Mouse (Mus musculus): ENCODE measurements around the gene Fhl2. TPM values are rescaled to one million over a fixed set of nuclear protein-coding genes. Genes with fewer than 3 reads are reported as not detected.

The Fhl2 gene
- polyA plus RNA-seq, 1 experiment from 2014 or later = 29.0 TPM

GRCm38 (mm10) chr1:43091306-43092055 is 105.3 kb downstream of the Fhl2 start:
- H3K4me3 ChIP-seq (ENCODE audit: low read depth, low read length) = peak overlapping the region; percentile 77
- WGBS = 47% methylated on average over 13 of the region's 13 CpGs
- H3K9ac ChIP-seq (replicated peaks; ENCODE audit: low read depth, low read length) = peak overlapping the region; percentile 94
- no peaks in the 10 kb centered on the region for H3K9me3 ChIP-seq (ENCODE audit: control insufficient read depth, low read length)
- peak; percentile 16; the same call in 1 of the 2 replicates for ATAC-seq (ENCODE audit: low read depth)
- H3K27ac ChIP-seq (ENCODE audit: low read depth, low read length) = no peak overlapping the region; the same call in 1 of the 2 replicates
- peaks cover 15% of the 10 kb centered on the region; the same call in 1 of the 2 replicates for H3K4me1 ChIP-seq (ENCODE audit: control insufficient read depth, insufficient read depth, low read length)
- no peaks in the 10 kb centered on the region for H3K36me3 ChIP-seq (ENCODE audit: control insufficient read depth, insufficient read depth, low read length)
- H3K4me2 ChIP-seq (ENCODE audit: low read depth, low read length) = peak overlapping the region; percentile 79
- no peaks in the 10 kb centered on the region for H3K27me3 ChIP-seq (ENCODE audit: control insufficient read depth, insufficient read depth, low read length)

- Histone ChIP-seq H3K27me3 (ENCODE audit: control insufficient read depth, insufficient read depth, low read length) (no peaks in the 10 kb centered on the region), H3K9ac (replicated peaks; ENCODE audit: low read depth, low read length) (no peak overlapping the region), H3K4me3 (ENCODE audit: low read depth, low read length) (no peak overlapping the region), H3K4me1 (ENCODE audit: control insufficient read depth, insufficient read depth, low read length) (peaks cover 15% of the 10 kb centered on the region; the same call in 1 of the 2 replicates), H3K36me3 (ENCODE audit: control insufficient read depth, insufficient read depth, low read length) (no peaks in the 10 kb centered on the region), H3K9me3 (ENCODE audit: control insufficient read depth, low read length) (no peaks in the 10 kb centered on the region), H3K27ac (ENCODE audit: low read depth, low read length) (no peak overlapping the region), H3K4me2 (ENCODE audit: low read depth, low read length) (no peak overlapping the region)
- no peak for ATAC-seq (ENCODE audit: low read depth)
- WGBS = 73% methylated on average over 1 of the region's 1 CpGs
Observed at GRCm38 (mm10) chr1:43090418-43090817, 106.4 kb downstream of the Fhl2 start.

- H3K4me2 ChIP-seq (ENCODE audit: low read depth, low read length) = no peak overlapping the region
- H3K27me3 ChIP-seq (ENCODE audit: control insufficient read depth, insufficient read depth, low read length) = no peaks in the 10 kb centered on the region
- no peak for ATAC-seq (ENCODE audit: low read depth)
- H3K9me3 ChIP-seq (ENCODE audit: control insufficient read depth, low read length) = no peaks in the 10 kb centered on the region
- no peak overlapping the region for H3K9ac ChIP-seq (replicated peaks; ENCODE audit: low read depth, low read length)
- no peaks in the 10 kb centered on the region for H3K36me3 ChIP-seq (ENCODE audit: control insufficient read depth, insufficient read depth, low read length)
- 92% methylated on average over 5 of the region's 5 CpGs for WGBS
- H3K4me3 ChIP-seq (ENCODE audit: low read depth, low read length) = no peak overlapping the region
- H3K27ac ChIP-seq (ENCODE audit: low read depth, low read length) = no peak overlapping the region
- H3K4me1 ChIP-seq (ENCODE audit: control insufficient read depth, insufficient read depth, low read length) = no peaks in the 10 kb centered on the region
Observed at GRCm38 (mm10) chr1:43082946-43083345, 113.8 kb downstream of the Fhl2 start.

- no peak overlapping the region for H3K4me3 ChIP-seq (ENCODE audit: low read depth, low read length)
- ATAC-seq (ENCODE audit: low read depth) = no peak
- WGBS = 87% methylated on average over 2 of the region's 2 CpGs
- no peaks in the 10 kb centered on the region for H3K4me1 ChIP-seq (ENCODE audit: control insufficient read depth, insufficient read depth, low read length)
- H3K4me2 ChIP-seq (ENCODE audit: low read depth, low read length) = no peak overlapping the region
- H3K9ac ChIP-seq (replicated peaks; ENCODE audit: low read depth, low read length) = no peak overlapping the region
- H3K36me3 ChIP-seq (ENCODE audit: control insufficient read depth, insufficient read depth, low read length) = peaks cover 13% of the 10 kb centered on the region
- H3K9me3 ChIP-seq (ENCODE audit: control insufficient read depth, low read length) = no peaks in the 10 kb centered on the region
- H3K27ac ChIP-seq (ENCODE audit: low read depth, low read length) = no peak overlapping the region
- H3K27me3 ChIP-seq (ENCODE audit: control insufficient read depth, insufficient read depth, low read length) = no peaks in the 10 kb centered on the region
Observed at GRCm38 (mm10) chr1:43078124-43078523, 118.7 kb downstream of the Fhl2 start.

GRCm38 (mm10) chr1:43074791-43075190 is 122.0 kb downstream of the Fhl2 start:
- ATAC-seq (ENCODE audit: low read depth) = no peak
- Histone ChIP-seq H3K9ac (replicated peaks; ENCODE audit: low read depth, low read length) (no peak overlapping the region), H3K4me3 (ENCODE audit: low read depth, low read length) (no peak overlapping the region), H3K36me3 (ENCODE audit: control insufficient read depth, insufficient read depth, low read length) (peaks cover 19% of the 10 kb centered on the region), H3K27ac (ENCODE audit: low read depth, low read length) (no peak overlapping the region), H3K27me3 (ENCODE audit: control insufficient read depth, insufficient read depth, low read length) (no peaks in the 10 kb centered on the region), H3K4me2 (ENCODE audit: low read depth, low read length) (no peak overlapping the region), H3K4me1 (ENCODE audit: control insufficient read depth, insufficient read depth, low read length) (no peaks in the 10 kb centered on the region), H3K9me3 (ENCODE audit: control insufficient read depth, low read length) (no peaks in the 10 kb centered on the region)
- WGBS = 92% methylated on average over 2 of the region's 2 CpGs

Other genes with a start within 250 kb of the Fhl2 start
- 15.1 and 16.6 TPM in 2 replicates for gene Gpr45, start 244.1 kb downstream of the Fhl2 start, polyA plus RNA-seq (2014; fragmentation: Nextera tagmentation; extraction: Ambion mirVana)
- gene Tgfbrap1, start 98.3 kb downstream of the Fhl2 start, polyA plus RNA-seq (2014; fragmentation: Nextera tagmentation; extraction: Ambion mirVana) = 22.0 and 22.3 TPM in 2 replicates
- 43.4 and 51.6 TPM in 2 replicates for gene AI597479, start 98.3 kb downstream of the Fhl2 start, polyA plus RNA-seq (2014; fragmentation: Nextera tagmentation; extraction: Ambion mirVana)
- 31.1 and 39.1 TPM in 2 replicates for gene Nck2, start 247.6 kb upstream of the Fhl2 start, polyA plus RNA-seq (2014; fragmentation: Nextera tagmentation; extraction: Ambion mirVana)

Data from neural tube, embryonic 14.5 days (tissue).